Mouse (Mus musculus) G1E (cell line): Measurements from ENCODE around the gene Pcmt1.

Source experiments
- CTCF ChIP-seq: IDR thresholded peaks from 2 replicates; pipeline ENCODE4 v1.5.1; 2012; ENCODE audit warnings: low read depth, low read length, inconsistent platforms, mixed read lengths
- GATA1 ChIP-seq: IDR thresholded peaks from 2 replicates; pipeline ENCODE4 v1.6.1; 2012; ENCODE audit warnings: borderline replicate concordance, low read length, inconsistent platforms, mixed read lengths

DNA sequence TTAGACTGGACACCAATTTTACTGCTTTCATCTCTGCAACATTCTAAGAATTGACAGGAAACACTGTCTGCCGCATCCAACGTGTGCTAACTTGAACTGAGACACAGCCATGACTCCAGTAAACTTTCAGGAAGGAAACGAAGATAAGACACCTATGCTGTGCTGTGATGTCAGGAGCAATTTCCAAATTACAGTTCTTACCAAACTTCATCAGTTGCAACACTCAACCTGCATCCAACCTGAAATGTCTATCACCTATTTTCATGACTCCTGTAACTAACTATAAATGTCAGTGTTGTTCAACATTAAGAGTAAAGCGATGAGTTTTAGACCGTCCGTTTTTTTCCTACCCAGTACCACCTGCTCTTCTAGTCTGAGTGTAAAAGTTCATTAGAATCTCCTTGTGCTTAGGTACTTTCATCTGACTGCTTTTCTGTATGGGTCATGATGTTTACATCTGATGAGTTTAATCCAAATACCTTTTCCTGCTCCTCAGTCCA lies 16.9 kb downstream of the Pcmt1 start:
- TF ChIP-seq CTCF (no peak), GATA1 (no peak)
